Mouse (Mus musculus) heart, embryonic 16.5 days (tissue): Measurements from ENCODE around the gene Gm21974. TPM values are rescaled to one million over a fixed set of nuclear protein-coding genes. Genes with fewer than 3 reads are reported as not detected.
"Not testable (repeated sequence)": the region's sequence is repeated elsewhere in the genome, so short reads cannot be mapped to it uniquely, and the experiment has no call there.

ENCODE experiments used
- ATAC-seq: fragments of 200-750 bp; cut with Nextera tagmentation; replicated peaks from 2 replicates; pipeline ENCODE4 v1.8.0; 2017; ENCODE audit warnings: moderate number of reproducible peaks; ENCODE audit not compliant: insufficient read depth, low FRiP score; ENCODE audit errors: extremely low read depth
- H3K27ac ChIP-seq: fragments of 300-500 bp; sonication (generic); 2 replicates; pipeline ENCODE4 v1.5.1; 2014; ENCODE audit warnings: mild to moderate bottlenecking, low read length, control low read depth, moderate library complexity
- H3K27me3 ChIP-seq: fragments of 300-500 bp; sonication (generic); 2 replicates; pipeline ENCODE4 v1.6.1; 2014; ENCODE audit warnings: low read length, mixed read lengths; ENCODE audit not compliant: control insufficient read depth, insufficient read depth
- H3K36me3 ChIP-seq: fragments of 300-500 bp; sonication (generic); 2 replicates; pipeline ENCODE4 v1.6.1; 2014; ENCODE audit not compliant: control insufficient read depth, insufficient read depth
- H3K4me1 ChIP-seq: fragments of 300-500 bp; sonication (generic); 2 replicates; pipeline ENCODE4 v1.6.1; 2014; ENCODE audit warnings: low read length, mixed read lengths; ENCODE audit not compliant: control insufficient read depth, insufficient read depth
- H3K4me2 ChIP-seq: fragments of 300-500 bp; sonication (generic); 2 replicates; pipeline ENCODE4 v1.6.1; 2014; ENCODE audit warnings: low read depth, mild to moderate bottlenecking, control low read depth, low read length
- H3K4me3 ChIP-seq: fragments of 300-500 bp; sonication (generic); 2 replicates; pipeline ENCODE4 v1.5.1; 2014; ENCODE audit warnings: mild to moderate bottlenecking, control low read depth, low read length
- H3K9ac ChIP-seq: fragments of 300-500 bp; sonication (generic); 2 replicates; pipeline ENCODE4 v1.6.1; 2014; ENCODE audit warnings: low read length, control low read depth
- H3K9me3 ChIP-seq: fragments of 300-500 bp; sonication (generic); replicated peaks from 2 replicates; pipeline ENCODE4 v1.6.1; 2016; ENCODE audit warnings: low read length; ENCODE audit not compliant: control insufficient read depth
- WGBS: fragments of 180-500 bp; shearing (Covaris S2); extraction: QIAGEN DNeasy Blood & Tissue Kit; methylation state at CpG from one replicate; pipeline ENCODE4 v1.1.7; 2014; 5-methylcytosine and 5-hydroxymethylcytosine counted together
- polyA plus RNA-seq: library from polyadenylated mRNA; unstranded; fragments of >200 nt; fragmentation: Nextera tagmentation; extraction: Ambion mirVana; gene quantifications from 2 replicates; pipeline ENCODE4 v1.2.1, GENCODE M21; 2015

The Gm21974 gene
- polyA plus RNA-seq: not detected in 2 replicates

GRCm38 (mm10) chr7:127895442-127895841 is at the start of gene Gm21974, which contains the start of gene Vkorc1:
TSS of gene Gm21974 (minus strand) at chr7:127895454.
TSS of gene Vkorc1 (minus strand) at chr7:127895617.
- H3K27me3 ChIP-seq: no peaks in the 10 kb centered on the region
- peak within 1 kb of the TSS; percentile 92 for H3K4me2 ChIP-seq
- 0 out of 2 replicates have a peak, but pooled peaks cover 5% of the 10 kb centered on the region for H3K36me3 ChIP-seq
- H3K4me3 ChIP-seq: peak within 1 kb of the TSS; percentile 77
- ATAC-seq: peak; percentile 98
- peak within 1 kb of the TSS; percentile 81 for H3K27ac ChIP-seq
- under 1% methylated on average over 26 of the region's 26 CpGs for WGBS
- H3K9me3 ChIP-seq: no peaks in the 10 kb centered on the region
- peak within 1 kb of the TSS; percentile 81 for H3K9ac ChIP-seq
- H3K4me1 ChIP-seq: peaks cover 8% of the 10 kb centered on the region

DNA sequence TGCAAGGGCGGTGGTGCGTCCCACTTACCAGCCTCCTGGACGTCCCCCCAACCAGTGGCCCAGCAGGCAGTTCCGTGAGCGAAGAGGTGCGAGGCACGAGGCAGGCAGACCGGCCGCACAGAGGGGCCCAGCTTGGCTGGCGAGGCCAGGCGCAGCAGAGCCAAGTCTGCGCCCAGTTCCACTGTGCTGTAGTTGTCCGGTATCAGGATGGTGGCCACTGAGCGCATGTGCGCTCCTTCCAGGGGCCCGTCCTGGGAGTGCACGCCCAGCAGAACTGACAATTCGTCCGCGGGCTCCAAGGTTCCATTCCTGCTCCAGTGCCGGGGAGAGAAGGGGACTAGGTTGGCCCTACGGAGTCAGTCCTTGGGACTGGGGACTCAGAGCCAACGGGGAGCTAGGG is 49.4 kb upstream of the Gm21974 start:
- peaks cover 15% of the 10 kb centered on the region for H3K27me3 ChIP-seq
- no peaks in the 10 kb centered on the region for H3K9me3 ChIP-seq
- H3K4me1 ChIP-seq: no peaks in the 10 kb centered on the region
- peak overlapping the region; percentile 35 for H3K9ac ChIP-seq
- peak overlapping the region; percentile 12 for H3K4me3 ChIP-seq
- H3K27ac ChIP-seq: no peak overlapping the region
- 5% methylated on average over 23 of the region's 23 CpGs for WGBS
- H3K4me2 ChIP-seq: peak overlapping the region; percentile 42
- peak; percentile 73 for ATAC-seq
- H3K36me3 ChIP-seq: no peaks in the 10 kb centered on the region

DNA sequence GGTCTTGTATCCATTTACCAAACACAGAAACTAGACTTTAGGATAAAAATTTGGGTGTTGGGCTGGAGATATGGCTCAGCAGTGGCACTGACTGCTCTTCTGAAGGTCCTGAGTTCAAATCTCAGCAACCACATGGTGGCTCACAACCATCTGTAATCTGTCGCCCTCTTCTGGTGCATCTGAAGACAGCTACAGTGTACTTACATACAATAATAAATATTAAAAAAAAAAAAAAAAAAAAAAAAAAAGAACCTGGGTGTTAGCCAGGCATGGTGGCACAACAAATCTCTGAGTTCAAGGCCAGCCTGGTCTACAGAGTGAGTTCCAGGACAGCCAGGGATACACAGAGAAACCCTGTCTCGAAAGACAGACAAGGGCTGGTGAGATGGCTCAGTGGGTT is 46.8 kb upstream of the Gm21974 start:
- WGBS: 57% methylated on average over 2 of the region's 2 CpGs

DNA sequence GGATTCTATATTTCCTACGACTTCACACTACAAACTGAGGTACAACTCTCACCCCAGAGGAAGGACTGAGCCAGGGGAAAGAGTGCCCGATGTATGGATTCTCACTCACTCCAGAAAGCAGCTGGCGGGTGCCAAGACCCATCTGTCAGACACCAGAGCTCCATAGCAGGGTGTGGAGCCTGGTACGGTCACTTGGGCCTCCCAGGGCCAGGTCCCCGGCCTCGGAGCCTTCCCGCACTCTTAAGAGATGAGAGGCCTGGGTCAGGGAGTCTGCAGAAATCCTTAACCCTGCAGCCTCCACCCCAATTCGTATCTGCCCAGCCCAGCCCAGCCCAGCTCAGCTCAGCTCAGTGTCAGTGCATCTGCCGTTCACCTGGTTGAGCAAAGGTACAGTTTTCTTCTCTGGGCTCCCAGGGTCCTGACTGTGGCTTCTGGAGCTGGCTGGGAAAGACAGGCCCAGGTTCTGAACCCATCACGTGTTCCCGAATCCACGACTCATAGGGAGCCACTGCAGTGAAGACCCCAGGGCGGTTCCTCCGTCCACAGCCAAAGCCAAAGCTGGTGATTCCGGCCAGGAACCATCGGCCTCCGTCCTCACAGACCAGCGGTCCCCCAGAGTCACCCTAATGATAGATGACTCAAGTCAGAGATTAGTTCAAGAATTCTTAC is 41.1 kb upstream of the Gm21974 start:
- ATAC-seq: no peak
- Histone ChIP-seq H3K27me3 (no peaks in the 10 kb centered on the region), H3K4me1 (peaks cover 8% of the 10 kb centered on the region; the same call in 1 of the 2 replicates), H3K9me3 (no peaks in the 10 kb centered on the region), H3K9ac (peak overlapping the region; percentile 81), H3K4me3 (peak overlapping the region; percentile 69), H3K36me3 (no peaks in the 10 kb centered on the region), H3K4me2 (peak overlapping the region; percentile 86), H3K27ac (no peak overlapping the region; the same call in 1 of the 2 replicates)
- WGBS: 52% methylated on average over 18 of the region's 18 CpGs

More for the DNA sequence above, 46.8 kb upstream of the Gm21974 start:
- ATAC-seq, H3K27ac ChIP-seq, H3K4me3 ChIP-seq, H3K36me3 ChIP-seq, H3K4me2 ChIP-seq, H3K4me1 ChIP-seq, H3K9ac ChIP-seq, H3K9me3 ChIP-seq: not testable (repeated sequence)
- H3K27me3 ChIP-seq: peaks cover 15% of the 10 kb centered on the region

DNA sequence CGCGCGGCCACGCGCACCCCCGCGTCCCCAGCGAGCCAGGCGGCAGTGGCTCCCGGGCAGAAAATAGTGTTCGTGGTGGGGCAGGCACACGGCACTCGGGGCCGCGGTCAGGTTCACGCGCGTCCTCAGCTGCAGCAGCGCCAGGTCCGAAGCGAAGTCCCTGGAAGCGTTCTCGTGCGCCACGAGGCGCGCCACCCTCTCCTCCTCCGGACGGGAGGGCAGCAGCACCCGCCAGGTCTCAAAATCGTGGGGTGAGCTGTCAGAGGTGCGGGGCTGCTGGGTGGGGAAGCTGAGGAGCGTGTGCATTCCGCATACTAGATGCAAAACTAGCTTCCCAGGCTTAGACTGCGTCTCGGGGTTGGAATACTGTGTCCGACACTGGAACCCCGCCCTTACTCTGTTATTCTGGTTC is 40.5 kb upstream of the Gm21974 start:
- Histone ChIP-seq H3K36me3 (no peaks in the 10 kb centered on the region), H3K4me1 (peaks cover 10% of the 10 kb centered on the region; the same call in 1 of the 2 replicates), H3K27ac (peak overlapping the region; percentile 43), H3K9ac (peak overlapping the region; percentile 81), H3K4me3 (peak overlapping the region; percentile 69), H3K4me2 (peak overlapping the region; percentile 86), H3K27me3 (no peaks in the 10 kb centered on the region), H3K9me3 (no peaks in the 10 kb centered on the region)
- peak; percentile 52 for ATAC-seq
- under 1% methylated on average over 37 of the region's 38 CpGs for WGBS

GRCm38 (mm10) chr7:127935028-127935722 is 39.9 kb upstream of the Gm21974 start:
- Histone ChIP-seq H3K27me3 (no peaks in the 10 kb centered on the region), H3K4me1 (peaks cover 10% of the 10 kb centered on the region; the same call in 1 of the 2 replicates), H3K9ac (peak overlapping the region; percentile 81), H3K4me2 (peak overlapping the region; percentile 86), H3K4me3 (peak overlapping the region; percentile 69), H3K27ac (peak overlapping the region; percentile 43), H3K36me3 (no peaks in the 10 kb centered on the region), H3K9me3 (no peaks in the 10 kb centered on the region)
- 6% methylated on average over 32 of the region's 32 CpGs for WGBS
- ATAC-seq: peak; percentile 94

GRCm38 (mm10) chr7:127934075-127934474 is 38.8 kb upstream of the Gm21974 start:
- peaks cover 13% of the 10 kb centered on the region; the same call in 1 of the 2 replicates for H3K4me1 ChIP-seq
- no peaks in the 10 kb centered on the region for H3K36me3 ChIP-seq
- H3K4me3 ChIP-seq: no peak overlapping the region
- H3K9me3 ChIP-seq: no peaks in the 10 kb centered on the region
- 76% methylated on average over 5 of the region's 5 CpGs for WGBS
- H3K27me3 ChIP-seq: peaks cover 3% of the 10 kb centered on the region; the same call in 1 of the 2 replicates
- H3K4me2 ChIP-seq: no peak overlapping the region
- H3K9ac ChIP-seq: no peak overlapping the region
- no peak overlapping the region for H3K27ac ChIP-seq
- ATAC-seq: no peak

DNA sequence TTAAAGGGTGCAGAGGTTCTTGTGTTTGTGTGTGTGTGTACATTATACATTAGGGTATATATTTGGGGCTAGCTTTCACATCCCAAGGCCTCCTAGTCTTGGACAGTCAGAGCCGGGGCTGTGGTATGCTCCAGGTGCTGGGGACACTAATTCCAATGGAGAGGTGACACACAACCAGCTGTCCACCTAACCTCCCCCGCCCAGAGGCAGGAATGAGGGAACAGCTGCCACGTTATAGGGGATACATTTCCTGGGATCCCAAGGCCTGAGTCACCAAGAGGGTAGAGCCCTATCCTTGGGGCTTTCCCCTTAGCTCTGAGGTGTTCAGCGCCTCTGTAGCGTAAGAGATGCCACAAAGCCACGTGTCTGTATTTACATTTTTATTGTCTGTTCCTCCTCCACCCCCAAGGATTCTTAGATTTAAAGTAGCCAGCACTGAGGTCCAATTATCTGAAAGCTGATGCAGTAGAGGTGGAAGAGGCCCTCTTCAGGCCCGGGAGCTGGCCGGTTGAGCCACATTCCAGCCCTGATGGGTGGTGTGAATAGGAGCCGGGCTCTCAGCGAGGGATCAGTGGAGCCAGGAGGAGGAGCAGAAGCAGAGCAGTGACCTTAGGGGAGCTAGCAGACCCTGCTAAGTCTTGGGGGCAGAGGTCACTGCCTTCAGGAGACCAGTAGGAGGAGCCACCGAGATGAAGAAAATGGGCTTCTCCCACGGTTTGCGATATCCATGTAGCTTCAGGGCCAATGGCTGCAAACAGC is 37.2 kb upstream of the Gm21974 start:
- no peak overlapping the region for H3K4me2 ChIP-seq
- peaks cover 13% of the 10 kb centered on the region; the same call in 1 of the 2 replicates for H3K4me1 ChIP-seq
- no peaks in the 10 kb centered on the region for H3K9me3 ChIP-seq
- 35% methylated on average over 13 of the region's 13 CpGs for WGBS
- H3K36me3 ChIP-seq: no peaks in the 10 kb centered on the region
- peak overlapping the region; percentile 7; the same call in 1 of the 2 replicates for H3K27ac ChIP-seq
- no peak overlapping the region for H3K9ac ChIP-seq
- ATAC-seq: no peak
- no peak overlapping the region for H3K4me3 ChIP-seq
- peaks cover 12% of the 10 kb centered on the region for H3K27me3 ChIP-seq
